7 mouse cellular contexts compared by ENCODE assay signal in genomic region chr9:7913953-7914352, GRCm38 (mm10). TPM values are rescaled to one million over a fixed set of nuclear protein-coding genes. Genes with fewer than 3 reads are reported as not detected.
A peak's percentile ranks its signal among the peaks of the same experiment; 100 is the strongest.
DNase-seq lines count a peak whose midpoint lies in the region; ATAC-seq and TF ChIP-seq lines count a peak whose summit lies in the region.

No protein-coding gene starts in this region.

- H3K4me3 ChIP-seq in lung, postnatal 0 days (ENCODE audit: low read depth, low read length): peak overlapping the region; percentile 12; the same call in 1 of the 2 replicates
- H3K4me3 ChIP-seq in heart, embryonic 15.5 days: peak overlapping the region; percentile 38
- peak overlapping the region in 1 of 2 experiments; percentile 27; a peak in 1 of 4 replicates for H3K4me3 ChIP-seq in liver, embryonic 14.5 days (ENCODE audit: insufficient read depth in 1 of 2, low read depth in 2 of 2, low read length in 2 of 2)
- H3K4me3 ChIP-seq in kidney, adult 2 months (ENCODE audit: insufficient read depth, low read depth, low read length): no peak overlapping the region

- H3K27ac ChIP-seq in lung, postnatal 0 days (ENCODE audit: low read length): peak overlapping the region; percentile 32; the same call in 1 of the 2 replicates
- peak overlapping the region; percentile 63 for H3K27ac ChIP-seq in heart, embryonic 15.5 days
- no peak overlapping the region for H3K27ac ChIP-seq in liver, embryonic 14.5 days
- no peak overlapping the region for H3K27ac ChIP-seq in kidney, adult 2 months (ENCODE audit: insufficient read depth, low read depth, low read length)

- no peaks in the 10 kb centered on the region for H3K27me3 ChIP-seq in lung, postnatal 0 days (replicated peaks; ENCODE audit: insufficient read depth, low read length)
- no peaks in the 10 kb centered on the region for H3K27me3 ChIP-seq in heart, embryonic 15.5 days
- no peaks in the 10 kb centered on the region for H3K27me3 ChIP-seq in liver, embryonic 14.5 days (ENCODE audit: control insufficient read depth, insufficient read depth, low read length)
- no peaks in the 10 kb centered on the region for H3K27me3 ChIP-seq in kidney, adult 2 months (replicated peaks; ENCODE audit: control insufficient read depth, insufficient read depth, low read length)

- no peaks in the 10 kb centered on the region for H3K9me3 ChIP-seq in lung, postnatal 0 days (ENCODE audit: low read length)
- no peaks in the 10 kb centered on the region for H3K9me3 ChIP-seq in heart, embryonic 15.5 days (replicated peaks)
- H3K9me3 ChIP-seq in liver, embryonic 14.5 days (ENCODE audit: control insufficient read depth, low read length): no peaks in the 10 kb centered on the region

- no peak for DNase-seq in lung, postnatal 0 days (ENCODE audit: low spot score)
- no peak for DNase-seq in lung, adult 18-20 months
- no peak for DNase-seq in liver, embryonic 14.5 days (ENCODE audit: low read depth in 3 of 3, low spot score in 3 of 3)
- no peak for DNase-seq in cerebellum, postnatal 36 days
- DNase-seq in kidney, adult 2 months: no peak

- H3K9ac ChIP-seq in lung, postnatal 0 days (replicated peaks; ENCODE audit: low read depth): no peak overlapping the region
- peak overlapping the region; percentile 38; the same call in 1 of the 2 replicates for H3K9ac ChIP-seq in heart, embryonic 15.5 days
- H3K9ac ChIP-seq in liver, embryonic 14.5 days (replicated peaks): no peak overlapping the region

- TF ChIP-seq EP300 in lung, postnatal 0 days (IDR thresholded peaks at IDR 0.05): no peak
- TF ChIP-seq EP300 in liver, embryonic 14.5 days (IDR thresholded peaks at IDR 0.05; ENCODE audit: low read depth): no peak

- peak overlapping the region; percentile 56 for H3K4me2 ChIP-seq in lung, postnatal 0 days (replicated peaks; ENCODE audit: low read depth, low read length)
- peak overlapping the region; percentile 62 for H3K4me2 ChIP-seq in heart, embryonic 15.5 days
- H3K4me2 ChIP-seq in liver, embryonic 14.5 days (ENCODE audit: low read depth): peak overlapping the region; percentile 46

- 62% methylated on average over 19 of the region's 19 CpGs for WGBS in lung, postnatal 0 days
- 51% methylated on average over 19 of the region's 19 CpGs for WGBS in heart, embryonic 15.5 days
- WGBS in liver, embryonic 14.5 days (ENCODE audit: insufficient replicate concordance): 56% methylated on average over 19 of the region's 19 CpGs
- WGBS in kidney, adult 2 months: 65% methylated on average over 19 of the region's 19 CpGs

- 0 out of 2 replicates have a peak, but pooled peaks have one; percentile 13 for ATAC-seq in lung, postnatal 0 days
- no peak; the same call in 1 of the 2 replicates for ATAC-seq in heart, embryonic 15.5 days (replicated peaks; ENCODE audit: insufficient number of reproducible peaks, insufficient read depth, low FRiP score, low read depth)
- ATAC-seq in liver, embryonic 14.5 days (ENCODE audit: insufficient read depth): no peak
- no peak for ATAC-seq in megakaryocyte-erythroid progenitor cell, adult 5-6 weeks (replicated peaks; ENCODE audit: low FRiP score, low TSS enrichment, poor library complexity, severe bottlenecking)

- no peak for TF ChIP-seq CTCF in lung, postnatal 0 days (IDR thresholded peaks at IDR 0.05)
- no peak for TF ChIP-seq CTCF in liver, embryonic 14.5 days (IDR thresholded peaks at IDR 0.05; ENCODE audit: low read depth)
- TF ChIP-seq CTCF in kidney, adult 2 months (conservative IDR thresholded peaks at IDR 0.05; ENCODE audit: insufficient read depth, insufficient read length, low read depth, low read length): no peak

- H3K36me3 ChIP-seq in lung, postnatal 0 days (ENCODE audit: insufficient read depth, low read length): no peaks in the 10 kb centered on the region
- H3K36me3 ChIP-seq in heart, embryonic 15.5 days: no peaks in the 10 kb centered on the region
- H3K36me3 ChIP-seq in liver, embryonic 14.5 days (replicated peaks; ENCODE audit: control insufficient read depth, insufficient read depth, low read depth): no peaks in the 10 kb centered on the region
- no peaks in the 10 kb centered on the region for H3K36me3 ChIP-seq in kidney, adult 2 months (ENCODE audit: control insufficient read depth, insufficient read depth, low read length)

- no peak for TF ChIP-seq POLR2A in kidney, adult 2 months (IDR thresholded peaks at IDR 0.05; ENCODE audit: low read depth, low read length)

- peaks cover 4% of the 10 kb centered on the region; the same call in 1 of the 2 replicates for H3K4me1 ChIP-seq in lung, postnatal 0 days (ENCODE audit: insufficient read depth, low read depth, low read length)
- H3K4me1 ChIP-seq in heart, embryonic 15.5 days (replicated peaks): no peaks in the 10 kb centered on the region
- H3K4me1 ChIP-seq in liver, embryonic 14.5 days (replicated peaks; ENCODE audit: control insufficient read depth in 2 of 2, insufficient read depth in 2 of 2, low read length in 1 of 2): peaks cover 0 to 14% of the 10 kb centered on the region in 2 experiments; a peak in 2 of 4 replicates
- H3K4me1 ChIP-seq in kidney, adult 2 months (ENCODE audit: control insufficient read depth, insufficient read depth, low read length): no peaks in the 10 kb centered on the region

RNA-seq across cellular contexts. Expression of gene Birc3, which starts 41.0 kb away (rescaled TPM):
- 23.2 and 31.4 TPM in 2 replicates for polyA plus RNA-seq in lung, postnatal 0 days (2015; fragmentation: Nextera tagmentation; extraction: Ambion mirVana)
- 5.4 and 8.2 TPM in 2 replicates for polyA plus RNA-seq in heart, embryonic 15.5 days (2015; fragmentation: Nextera tagmentation; extraction: Ambion mirVana)
- 3.6 and 4.7 TPM in 2 replicates for polyA plus RNA-seq in liver, embryonic 14.5 days (2012; rRNA removed)
- polyA plus RNA-seq in liver, embryonic 14.5 days (2014; fragmentation: Nextera tagmentation; extraction: Ambion mirVana): 4.7 and 6.1 TPM in 2 replicates
- 6.8 and 8.8 TPM in 2 replicates for total RNA-seq in megakaryocyte-erythroid progenitor cell, adult 5-6 weeks (2014; fragmentation: Nextera tagmentation)
- 9.9 and 33.6 TPM in 2 replicates for total RNA-seq in megakaryocyte-erythroid progenitor cell, adult 5-6 weeks (2017)
- polyA plus RNA-seq in kidney, adult 2 months (2012; rRNA removed): 6.5 and 9.2 TPM in 2 replicates

Comparison
In these comparisons a context has a peak if more than half of its experiments do, and no peak if none do; other contexts are left out.
1. H3K27ac ChIP-seq: peak in lung, postnatal 0 days (single experiment) and heart, embryonic 15.5 days (single experiment); none in liver, embryonic 14.5 days (single experiment) and kidney, adult 2 months (single experiment).
2. Peak in every context shown above with its lines, with median percentiles within 50 percentile points of each other: H3K4me2 ChIP-seq.